Mouse (Mus musculus): ENCODE measurements around the gene Lmod2.

Lmod2 gene

DNA sequence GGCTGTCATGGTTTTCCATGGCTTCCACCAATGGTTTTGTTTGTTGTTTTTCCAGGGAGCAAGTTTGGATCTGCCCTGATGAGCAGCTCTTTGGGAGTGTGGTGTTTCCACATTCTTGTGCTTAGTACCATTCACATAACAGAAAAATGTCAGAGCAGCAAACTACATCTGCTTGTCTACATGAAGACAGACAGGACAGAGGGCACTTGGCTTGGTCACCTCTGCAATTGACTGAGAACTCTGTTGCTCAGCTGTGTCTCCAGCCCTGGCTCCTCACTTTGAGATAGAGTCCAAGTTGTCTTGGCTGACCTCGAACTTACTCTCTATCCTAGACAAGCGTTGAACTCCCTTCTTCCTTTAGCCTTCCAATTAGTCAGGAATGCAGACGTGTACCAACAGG is 4.8 kb downstream of the Lmod2 start:
- DNase-seq (ENCODE audit: low read depth, low spot score), result no peak

DNA sequence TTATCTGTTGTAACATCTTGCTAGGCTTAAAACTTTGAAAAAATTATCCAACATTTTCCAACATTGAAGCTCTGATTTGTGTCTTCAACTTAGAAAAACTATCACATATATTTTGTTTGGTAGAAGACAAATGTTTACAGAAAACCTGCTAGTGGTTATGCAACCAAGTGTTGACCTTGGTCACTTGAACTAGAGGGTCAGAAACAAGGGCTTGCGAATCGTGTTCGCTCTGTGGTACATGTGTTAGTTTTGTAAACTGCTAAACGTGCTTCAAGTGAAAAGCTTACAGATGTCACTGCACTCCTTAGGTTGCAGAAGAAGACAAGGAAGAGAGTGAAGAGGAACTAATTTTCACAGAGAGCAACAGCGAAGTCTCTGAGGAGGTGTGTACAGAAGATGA is 5.4 kb downstream of the Lmod2 start:
- no peak for DNase-seq (ENCODE audit: low read depth, low spot score)

DNA sequence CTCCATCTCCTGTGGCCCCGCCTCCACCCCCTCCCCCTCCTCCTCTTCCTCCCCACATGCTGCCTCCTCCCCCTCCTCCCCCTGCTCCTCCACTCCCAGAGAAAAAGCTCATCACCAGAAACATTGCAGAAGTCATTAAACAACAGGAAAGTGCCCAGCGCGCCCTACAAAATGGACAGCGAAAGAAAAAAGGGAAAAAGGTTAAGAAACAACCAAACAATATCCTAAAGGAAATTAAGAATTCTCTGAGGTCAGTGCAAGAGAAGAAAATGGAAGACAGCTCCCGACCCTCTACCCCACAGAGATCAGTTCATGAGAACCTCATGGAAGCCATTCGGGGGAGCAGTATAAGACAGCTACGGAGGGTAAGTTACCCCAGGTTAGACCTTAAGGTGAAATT is 6.7 kb downstream of the Lmod2 start:
- DNase-seq (ENCODE audit: low read depth, low spot score), result no peak

DNA sequence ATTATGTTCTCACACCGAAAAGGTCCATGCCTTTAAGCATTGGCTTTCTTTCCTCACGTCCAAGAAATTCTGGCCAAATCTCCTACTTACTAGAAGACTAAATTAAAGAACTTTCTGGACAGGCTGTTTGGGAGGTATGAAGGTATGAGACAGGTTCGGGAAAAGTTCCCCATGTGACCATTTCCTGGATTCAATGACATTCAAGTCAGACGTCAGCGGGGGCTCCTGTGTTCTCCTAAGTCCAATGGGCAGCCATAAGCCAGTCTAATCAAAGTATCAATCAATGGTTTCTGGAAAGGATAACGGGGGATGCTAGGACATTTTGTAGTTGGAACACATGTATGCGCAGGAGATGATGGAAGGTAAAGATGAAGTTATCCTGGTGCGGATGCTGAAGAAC is 8.1 kb downstream of the Lmod2 start:
- no peak for DNase-seq (ENCODE audit: low read depth, low spot score)

DNA sequence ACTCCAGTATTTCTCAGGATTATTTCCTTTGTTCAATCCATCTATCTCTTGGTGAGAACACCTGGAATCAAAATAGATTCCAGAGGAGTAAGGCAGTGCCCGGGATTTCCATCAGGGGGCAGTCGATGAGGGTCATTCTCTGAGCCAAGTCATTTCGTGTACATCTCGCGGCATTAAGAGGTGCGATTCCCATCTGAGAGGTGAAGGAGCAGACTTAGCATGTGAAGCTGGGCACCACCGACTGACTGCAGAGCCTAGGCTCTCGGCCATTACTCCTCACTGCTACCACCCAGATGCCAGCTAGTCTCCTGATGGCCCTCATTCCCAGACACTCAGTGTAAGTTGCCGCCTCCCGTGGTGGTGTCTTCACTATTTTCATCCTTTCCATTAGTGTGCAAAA is 8.9 kb downstream of the Lmod2 start:
- no peak for DNase-seq (ENCODE audit: low read depth, low spot score)

DNA sequence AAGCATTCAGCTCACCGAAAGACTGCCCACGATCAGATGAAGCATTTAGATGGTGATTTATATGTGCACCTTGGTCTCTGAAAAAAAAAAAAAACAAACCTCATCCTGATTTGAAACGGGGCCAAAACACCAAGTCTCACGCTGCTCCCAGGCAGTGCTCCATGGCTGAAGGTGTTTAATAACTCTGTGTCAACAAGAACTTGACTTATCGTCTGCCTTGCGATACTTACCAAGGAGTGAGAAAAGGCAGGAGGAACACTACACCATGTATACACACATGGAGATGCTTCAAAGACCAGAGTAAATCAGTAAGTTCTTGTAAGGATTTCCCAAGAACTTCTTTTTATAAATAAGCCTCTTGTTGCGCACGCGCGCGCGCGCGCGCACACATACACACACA is 10.0 kb downstream of the Lmod2 start:
- DNase-seq (ENCODE audit: low read depth, low spot score), result no peak

DNA sequence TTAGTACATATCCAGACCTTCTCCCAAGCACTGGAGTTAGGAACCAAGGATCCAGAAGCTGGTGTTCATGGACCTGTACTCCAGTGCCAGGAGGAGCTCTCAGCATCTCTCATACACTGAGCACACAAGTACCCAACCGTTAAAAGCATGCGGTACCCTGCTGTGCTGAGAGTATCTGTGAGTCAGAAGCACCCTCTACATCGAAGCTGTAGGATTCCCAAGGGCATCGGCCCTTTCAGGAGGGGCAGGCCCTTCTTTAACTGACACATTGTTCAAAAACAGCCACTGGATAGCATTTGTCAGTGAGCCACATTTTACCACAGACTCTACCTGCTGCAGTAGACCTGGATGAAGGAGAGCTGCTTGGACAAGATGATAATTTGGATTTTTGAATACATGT is 10.6 kb downstream of the Lmod2 start:
- no peak for DNase-seq (ENCODE audit: low read depth, low spot score)

DNA sequence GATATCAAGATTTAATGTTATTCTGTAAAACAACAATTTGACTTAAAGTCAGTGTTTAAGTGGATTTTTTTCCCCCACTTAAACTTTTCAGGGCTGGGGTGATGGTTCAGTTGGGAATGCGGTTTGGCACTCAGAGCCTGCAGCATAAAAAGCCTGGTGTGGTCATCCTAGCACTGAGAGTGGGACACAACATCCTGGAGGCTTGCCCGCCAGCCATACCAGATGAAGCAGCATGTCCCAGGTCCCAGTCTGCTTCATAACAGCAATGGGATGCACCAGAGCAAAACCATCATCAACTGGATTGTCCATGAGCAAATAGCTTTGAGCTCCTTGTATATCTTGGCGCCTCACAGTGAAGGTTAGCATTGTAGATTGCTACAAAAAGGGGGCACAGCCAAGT is 11.1 kb downstream of the Lmod2 start:
- no peak for DNase-seq (ENCODE audit: low read depth, low spot score)

DNA sequence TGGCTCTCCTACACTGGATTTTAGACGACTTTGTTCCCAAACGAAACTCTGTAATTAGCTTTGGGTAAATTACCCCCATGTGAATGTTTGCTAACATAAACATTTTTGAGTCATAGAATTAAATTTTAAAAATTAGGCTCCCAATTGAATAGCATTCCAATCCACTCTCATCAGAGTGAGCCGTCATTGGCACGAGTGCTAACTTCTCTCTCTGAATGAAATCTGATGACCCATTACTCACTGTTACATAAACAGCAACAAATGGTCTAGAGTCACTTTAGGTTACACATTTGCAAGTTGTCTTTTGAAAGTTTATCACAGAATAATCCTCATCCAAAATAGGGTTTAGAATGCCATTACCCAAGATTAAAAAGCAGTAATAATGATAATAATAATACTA is 12.0 kb downstream of the Lmod2 start:
- DNase-seq (ENCODE audit: low read depth, low spot score), result no peak

DNA sequence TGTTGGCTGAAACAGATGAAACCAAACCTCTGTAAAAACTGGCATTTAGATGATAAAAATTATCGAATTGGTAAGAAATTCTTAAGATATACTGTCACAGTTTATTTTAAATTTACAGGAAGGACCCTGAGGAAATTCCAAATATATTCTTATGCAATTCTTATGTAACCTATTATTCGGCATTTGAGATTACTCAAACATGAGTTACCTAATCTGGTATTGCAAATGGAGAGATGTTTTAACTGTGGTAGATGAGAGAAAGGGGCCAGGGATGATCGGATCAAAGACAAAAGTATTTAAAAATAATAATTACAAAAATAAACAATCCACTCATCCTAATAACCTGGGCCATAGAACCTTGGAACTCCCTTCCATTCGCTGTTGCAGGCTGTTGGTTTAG is 12.8 kb downstream of the Lmod2 start:
- DNase-seq (ENCODE audit: low read depth, low spot score), result no peak

DNA sequence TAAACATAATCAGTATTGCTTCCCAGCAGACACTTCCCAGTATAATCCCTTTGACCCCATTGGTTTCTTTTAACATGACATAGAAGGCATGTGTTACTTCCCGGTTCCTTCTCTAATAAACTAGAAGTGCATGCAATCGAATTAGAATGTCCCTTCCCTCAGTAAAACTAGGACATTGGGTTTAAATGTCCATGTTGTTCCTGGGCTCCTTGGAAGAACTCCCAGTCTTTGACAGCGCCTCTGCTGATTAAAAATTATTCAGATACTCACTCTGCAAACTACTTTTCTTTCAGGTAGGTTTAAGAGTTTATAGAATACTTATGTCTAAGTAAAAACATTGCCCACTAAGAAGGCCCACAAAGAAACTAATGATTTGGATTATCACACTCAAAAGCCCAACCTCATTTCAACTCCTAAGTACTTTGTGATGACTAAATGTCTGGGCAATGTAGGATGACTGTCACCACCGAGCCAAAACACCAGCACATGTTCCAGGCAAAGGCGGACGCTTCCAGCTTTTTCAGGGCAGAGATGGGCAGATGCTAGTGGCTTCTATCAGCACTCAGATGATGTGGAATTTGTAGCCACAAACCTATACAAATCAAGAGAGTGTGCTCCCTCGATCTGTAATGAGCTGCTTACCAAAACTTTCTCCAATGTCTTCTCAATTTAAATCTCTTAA is 14.7 kb downstream of the Lmod2 start:
- DNase-seq (ENCODE audit: low read depth, low spot score), result no peak

DNA sequence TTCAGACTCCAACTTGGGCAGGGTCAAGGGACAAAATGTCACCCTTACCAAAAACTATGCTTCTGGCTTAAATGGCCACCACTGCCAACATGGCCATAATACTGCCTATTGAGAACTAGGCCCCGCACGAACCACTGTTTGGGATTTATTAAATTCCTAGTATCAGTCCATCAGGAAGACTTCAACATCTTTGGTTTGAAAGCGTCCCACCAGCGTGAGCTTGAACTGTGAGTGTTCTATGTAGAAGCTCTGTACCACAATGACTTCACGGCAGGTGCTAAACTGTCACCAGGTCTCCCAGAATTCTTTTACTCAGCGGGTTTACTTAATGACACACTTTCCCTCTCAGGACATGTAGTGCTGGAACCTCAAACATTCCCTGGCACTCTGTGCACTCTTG is 15.8 kb downstream of the Lmod2 start:
- DNase-seq (ENCODE audit: low read depth, low spot score), result no peak

DNA sequence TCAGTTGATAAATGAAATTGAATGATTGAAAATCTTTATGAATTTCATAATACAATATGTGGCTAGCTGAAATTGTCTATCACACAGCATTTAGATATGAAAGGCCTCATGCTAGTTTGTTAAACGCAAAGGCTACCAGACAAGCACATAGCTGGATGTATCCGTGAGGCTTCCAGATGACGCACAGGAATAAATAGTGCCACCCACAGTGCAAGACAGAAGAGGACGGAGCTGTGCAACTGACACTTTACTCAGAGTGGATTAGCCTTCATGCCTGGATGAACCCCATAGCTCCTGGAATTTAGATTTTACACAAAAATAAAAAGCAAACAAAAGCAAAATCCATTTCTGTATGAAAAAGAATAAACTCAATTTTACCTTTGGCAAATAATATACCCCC is 16.4 kb downstream of the Lmod2 start:
- peak; percentile 51 for DNase-seq (ENCODE audit: low read depth, low spot score)

DNA sequence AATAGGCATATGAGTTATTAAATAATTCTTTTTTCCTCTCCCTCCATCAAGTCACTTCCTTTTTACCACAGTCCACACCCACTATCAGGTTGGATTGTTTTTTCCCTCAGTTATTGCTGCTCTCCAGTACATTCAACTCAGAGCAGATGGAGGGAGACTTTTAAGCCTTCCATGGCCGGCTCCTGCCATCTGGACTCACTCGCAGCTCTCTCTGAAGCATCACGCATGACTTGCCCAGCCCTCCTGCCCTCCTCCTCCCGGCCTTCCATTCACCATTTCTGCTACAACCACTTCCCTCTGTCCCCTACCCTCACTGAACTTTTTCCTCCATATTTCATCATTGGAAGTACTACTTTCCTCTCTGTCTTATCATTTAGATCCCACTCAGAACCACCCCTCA is 19.2 kb downstream of the Lmod2 start:
- peak; percentile 21 for DNase-seq (ENCODE audit: low read depth, low spot score)

DNA sequence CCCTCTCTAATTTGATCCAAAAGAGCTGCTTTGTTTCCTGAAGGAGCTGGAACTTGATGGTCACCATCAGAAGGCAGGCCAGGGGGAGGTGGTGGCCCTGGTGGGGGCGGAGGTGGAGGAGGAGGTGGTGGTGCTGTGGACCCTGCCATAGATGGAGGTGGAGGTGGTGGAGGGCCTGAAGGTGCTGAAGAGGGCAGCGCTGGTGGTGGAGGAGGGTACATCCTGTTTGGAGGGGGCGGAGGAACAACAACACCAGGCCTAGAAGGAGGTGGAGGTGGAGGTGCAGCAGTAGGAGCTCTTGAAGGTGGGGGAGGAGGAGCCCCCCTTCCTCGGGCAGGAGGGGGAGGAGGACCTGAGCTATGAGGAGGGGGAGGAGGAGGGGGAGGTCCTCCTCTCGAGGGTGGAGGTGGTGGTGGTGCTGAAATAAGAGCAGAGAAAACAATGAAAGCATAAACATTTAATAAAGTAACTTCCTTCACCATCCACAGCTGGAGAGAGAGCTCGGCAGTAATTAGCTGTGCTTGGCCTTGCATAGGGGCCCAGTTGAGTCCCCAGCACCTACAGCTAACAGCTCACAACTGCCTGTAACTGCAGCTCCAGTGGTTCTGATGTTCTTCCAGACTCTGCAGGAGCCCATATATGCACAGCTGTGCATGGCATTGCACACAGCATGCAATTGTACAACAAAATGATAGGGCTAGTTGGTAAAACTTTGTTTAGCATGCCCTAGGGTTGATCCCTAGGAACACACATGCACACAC is 21.9 kb downstream of the Lmod2 start:
- no peak for DNase-seq (ENCODE audit: low read depth, low spot score)

DNA sequence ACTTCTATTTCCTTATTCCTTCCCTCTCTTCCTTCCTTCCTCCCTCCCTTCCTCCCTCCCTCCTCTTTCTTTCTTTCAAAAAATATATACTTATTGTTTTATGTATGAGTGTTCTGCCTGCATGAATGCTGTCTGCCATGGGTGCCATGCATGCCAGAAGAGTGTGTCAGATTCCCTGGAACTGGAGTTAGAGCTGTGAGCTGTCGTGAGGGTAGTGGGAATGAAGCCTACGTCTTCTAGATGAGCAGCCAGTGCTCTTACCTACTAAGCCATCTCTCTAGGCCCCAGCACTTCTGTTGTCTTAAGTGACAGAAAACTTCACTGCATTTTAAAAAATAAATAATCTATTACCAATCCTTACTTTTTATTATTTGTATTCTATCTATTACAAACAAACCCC is 23.4 kb downstream of the Lmod2 start:
- no peak for DNase-seq (ENCODE audit: low read depth, low spot score)

DNA sequence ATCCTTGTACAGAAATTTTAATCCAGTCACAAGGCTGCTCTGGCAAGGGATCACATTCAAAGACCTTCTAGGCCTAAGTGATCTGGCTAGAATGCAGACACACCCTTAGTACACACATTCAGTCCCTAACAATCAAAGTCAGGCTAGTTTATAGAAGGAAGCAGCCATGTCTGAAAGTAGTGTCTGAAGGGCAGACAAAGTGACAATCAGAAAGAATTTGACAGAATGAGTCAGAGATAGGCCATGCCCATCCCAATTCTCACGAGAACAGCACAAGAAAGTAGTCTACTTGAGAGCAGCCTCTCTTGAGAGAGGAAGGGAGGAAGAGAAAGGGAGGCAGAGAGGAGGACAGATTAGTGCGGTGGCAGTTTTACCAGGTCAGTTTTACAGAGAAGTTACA is 24.5 kb downstream of the Lmod2 start:
- DNase-seq (ENCODE audit: low read depth, low spot score), result no peak

DNA sequence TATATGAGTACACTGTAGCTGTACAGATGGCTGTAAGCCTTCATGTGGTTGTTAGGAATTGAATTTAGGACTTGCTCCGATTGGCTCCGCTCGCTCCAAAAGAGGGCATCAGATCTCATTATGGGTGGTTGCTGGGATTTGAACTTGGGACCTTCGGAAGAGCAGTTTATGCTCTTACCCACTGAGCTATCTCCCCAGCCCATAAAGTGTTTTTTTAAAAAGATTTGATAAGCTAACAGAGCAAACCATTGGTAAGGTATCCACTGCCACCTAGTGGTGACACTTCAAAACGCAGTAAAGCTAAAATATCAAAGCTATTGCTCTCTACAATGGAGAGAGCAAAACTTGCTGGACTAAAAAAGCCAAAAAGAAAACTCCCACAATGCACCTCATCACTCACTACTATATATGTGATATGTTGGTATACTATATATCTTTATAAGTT is 30.0 kb downstream of the Lmod2 start:
- peak; percentile 49 for DNase-seq (ENCODE audit: low read depth, low spot score)

DNA sequence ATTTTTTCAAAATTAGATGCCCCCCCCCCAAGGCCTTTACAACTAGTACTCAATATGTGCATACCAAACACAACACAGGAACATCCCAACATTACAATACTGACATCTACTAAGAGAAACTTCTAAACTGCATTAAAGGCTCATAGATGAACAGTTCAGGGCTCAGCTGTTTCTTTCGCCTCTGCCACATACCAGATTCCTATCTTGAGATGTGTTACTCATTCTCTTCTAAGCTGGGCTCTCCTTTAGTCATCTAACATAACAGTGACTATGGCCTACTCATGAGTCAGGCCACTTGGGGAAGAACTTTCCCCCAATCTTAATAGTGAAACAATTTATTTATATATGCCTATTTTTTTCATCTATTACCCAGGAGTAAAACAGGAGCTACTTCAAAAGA is 30.9 kb downstream of the Lmod2 start:
- DNase-seq (ENCODE audit: low read depth, low spot score), result no peak

DNA sequence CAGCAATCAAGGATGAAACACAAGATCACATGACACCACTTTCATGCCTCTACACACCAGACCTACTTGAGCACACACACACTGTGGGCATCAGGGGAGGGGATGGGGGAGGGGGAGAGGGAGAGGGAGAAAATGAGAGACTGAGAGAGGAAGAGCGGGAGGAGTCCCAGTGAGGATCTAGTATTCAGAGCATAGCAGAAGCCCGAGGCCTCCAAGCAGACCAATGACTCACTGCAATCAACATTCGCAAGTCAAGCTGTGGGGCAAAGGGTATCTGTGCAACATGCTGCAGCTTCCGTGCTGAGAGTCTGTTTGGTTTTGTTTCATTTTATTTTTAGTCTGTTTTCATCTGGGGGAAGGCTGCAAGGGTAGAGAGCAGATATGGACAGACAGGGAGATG is 34.5 kb downstream of the Lmod2 start:
- no peak for DNase-seq (ENCODE audit: low read depth, low spot score)

DNA sequence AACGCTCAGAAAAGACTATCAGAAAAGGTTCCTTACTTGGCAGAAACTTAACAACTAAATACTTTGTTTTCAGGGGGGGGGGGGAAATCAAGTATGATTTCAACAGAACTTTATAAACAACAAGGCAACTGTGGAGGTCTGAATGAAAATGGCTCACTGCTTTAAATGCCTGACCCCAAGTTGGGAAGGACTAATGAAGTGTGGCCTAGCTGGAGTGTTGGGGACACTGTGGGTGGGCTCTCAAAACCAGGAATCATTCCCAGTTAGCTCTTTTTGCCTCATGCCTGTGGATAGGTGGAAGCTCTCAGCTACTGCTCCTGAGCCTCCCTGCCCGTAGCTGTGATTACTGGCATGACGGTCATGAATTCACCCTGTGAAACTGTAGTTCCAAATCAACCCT is 36.5 kb downstream of the Lmod2 start:
- DNase-seq (ENCODE audit: low read depth, low spot score), result no peak

DNA sequence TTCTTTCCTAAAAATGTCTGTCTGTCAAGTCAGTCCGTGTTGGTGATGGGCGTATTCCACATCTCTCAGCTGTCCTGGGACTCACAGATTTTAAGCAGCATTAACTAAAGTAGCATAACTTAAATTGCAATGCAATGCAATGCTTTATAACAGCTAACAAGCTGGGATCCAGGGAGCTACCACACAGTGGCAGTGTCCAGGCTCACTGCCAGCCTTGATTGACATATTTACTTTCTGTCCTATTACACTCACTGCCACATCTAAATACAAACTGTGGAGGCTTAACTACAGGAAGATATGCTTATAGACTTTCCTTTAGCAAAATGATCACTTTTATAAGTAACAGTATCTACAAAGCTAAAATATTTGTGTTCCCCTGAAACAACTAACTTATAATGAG is 38.3 kb downstream of the Lmod2 start:
- DNase-seq (ENCODE audit: low read depth, low spot score), result no peak

DNA sequence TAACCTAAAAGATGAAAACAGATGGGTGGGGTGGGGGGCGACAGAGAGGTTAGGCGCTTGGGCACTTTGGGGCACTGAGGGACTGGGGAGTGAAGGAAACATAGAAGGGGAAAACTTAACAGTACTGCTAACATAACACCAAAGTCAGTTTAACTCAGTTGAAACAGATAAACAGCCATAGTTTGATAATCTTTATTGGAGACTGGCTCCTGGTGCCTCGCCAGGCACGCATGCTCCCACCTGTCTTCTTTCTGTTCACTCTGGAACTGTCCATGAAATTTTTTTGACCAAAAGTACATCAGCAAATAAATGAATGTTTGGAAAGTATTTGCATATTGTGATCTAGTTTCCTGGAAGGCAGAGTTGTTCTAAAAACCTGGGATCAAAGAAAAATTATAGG is 43.7 kb downstream of the Lmod2 start:
- no peak for DNase-seq (ENCODE audit: low read depth, low spot score)

DNA sequence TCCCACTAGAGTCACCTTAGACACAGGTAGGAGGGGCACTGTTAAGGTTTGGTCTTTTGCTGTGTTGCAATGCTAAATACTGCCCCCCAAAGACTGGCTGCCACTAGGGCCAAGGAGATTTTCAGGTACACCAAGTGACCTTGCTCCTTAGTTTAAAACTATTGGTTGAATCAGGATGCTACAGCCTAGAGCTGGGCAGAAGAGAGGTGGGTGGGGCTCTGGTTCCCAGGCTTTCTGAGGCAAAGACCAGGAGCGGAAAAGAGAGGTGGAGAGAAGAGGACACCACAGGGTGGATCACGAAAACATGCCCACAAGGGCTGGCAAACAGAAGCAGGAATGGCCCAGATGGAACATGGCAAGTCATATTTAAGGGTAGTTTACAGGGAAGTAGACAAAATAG is 44.6 kb downstream of the Lmod2 start:
- DNase-seq (ENCODE audit: low read depth, low spot score), result no peak
